Mouse (Mus musculus) thymus, adult 2 months (tissue): ENCODE data around the gene Prok1. TPM values are rescaled to one million over a fixed set of nuclear protein-coding genes. Genes with fewer than 3 reads are reported as not detected.

Source experiments
- DNase-seq: peaks from one replicate; pipeline ENCODE4 v3.0.0; 2021
- H3K27ac ChIP-seq: fragments of 200-500 bp; 2 replicates; pipeline ENCODE4 v1.5.1; 2012; ENCODE audit warnings: low read length, control low read depth; ENCODE audit not compliant: control insufficient read depth, insufficient read depth
- H3K27me3 ChIP-seq: fragments of 200-500 bp; 2 replicates; pipeline ENCODE4 v1.6.1; 2012; ENCODE audit warnings: mild to moderate bottlenecking, low read length, moderate library complexity, mixed read lengths; ENCODE audit not compliant: control insufficient read depth, insufficient read depth
- H3K36me3 ChIP-seq: fragments of 200-500 bp; 2 replicates; pipeline ENCODE4 v1.6.1; 2012; ENCODE audit warnings: mild to moderate bottlenecking, low read length, moderate library complexity; ENCODE audit not compliant: control insufficient read depth, insufficient read depth
- H3K4me1 ChIP-seq: fragments of 200-500 bp; replicated peaks from 2 replicates; pipeline ENCODE4 v1.6.1; 2012; ENCODE audit warnings: low read length; ENCODE audit not compliant: control insufficient read depth, insufficient read depth
- H3K4me3 ChIP-seq: fragments of 200-500 bp; 2 replicates; pipeline ENCODE4 v1.5.1; 2012; ENCODE audit warnings: mild to moderate bottlenecking, low read length, control low read depth, moderate library complexity; ENCODE audit not compliant: control insufficient read depth, insufficient read depth
- CTCF ChIP-seq: fragments of 200-500 bp; IDR thresholded peaks from 2 replicates; pipeline ENCODE4 v1.5.1; 2012; ENCODE audit warnings: mild to moderate bottlenecking, control low read depth, low read length, moderate library complexity, borderline replicate concordance; ENCODE audit not compliant: control insufficient read depth, poor library complexity, insufficient read depth; ENCODE audit errors: extremely low read depth
- POLR2A ChIP-seq: fragments of 200-500 bp; IDR thresholded peaks from 2 replicates; pipeline ENCODE4 v1.6.1; 2012; ENCODE audit warnings: mild to moderate bottlenecking, low read length, control low read depth, moderate library complexity; ENCODE audit not compliant: control insufficient read depth, poor library complexity, insufficient read depth; ENCODE audit errors: extremely low read depth
- WGBS: fragments of 180-500 bp; shearing (Covaris S2); methylation state at CpG from one replicate; pipeline ENCODE4 v1.1.7; 2018; 5-methylcytosine and 5-hydroxymethylcytosine counted together
- polyA plus RNA-seq: library from polyadenylated mRNA; depleted of rRNA; stranded (reverse); fragments of >200 nt; gene quantifications from 2 replicates; pipeline ENCODE4 v1.2.3, GENCODE M21; 2012

Prok1 gene
- polyA plus RNA-seq, 1 experiment: 0.70 TPM

DNA sequence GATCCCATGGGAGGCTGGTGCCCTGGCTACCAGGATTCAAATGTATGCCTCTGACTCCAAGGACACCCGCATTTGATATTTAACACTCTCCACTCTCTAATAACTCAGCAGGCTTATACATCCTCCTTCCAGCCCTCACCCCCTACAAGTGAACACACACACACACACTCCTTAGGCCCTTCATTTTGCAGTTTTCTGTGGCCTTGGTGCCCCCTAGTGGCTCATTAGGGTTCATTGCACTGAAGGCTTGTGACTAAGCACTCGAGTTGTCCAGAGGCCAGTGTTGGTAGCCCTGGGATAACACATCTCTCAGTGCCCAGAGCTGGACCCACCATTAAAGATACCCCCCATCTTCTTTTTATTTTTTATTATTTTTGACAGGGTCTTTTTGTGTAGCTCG is 34.3 kb upstream of the Prok1 start:
- Histone ChIP-seq H3K27me3 (no peaks in the 10 kb centered on the region), H3K36me3 (no peaks in the 10 kb centered on the region), H3K27ac (no peak overlapping the region), H3K4me3 (no peak overlapping the region), H3K4me1 (peaks cover 2% of the 10 kb centered on the region; the same call in 1 of the 2 replicates)
- no peak for TF ChIP-seq POLR2A
- TF ChIP-seq CTCF: peak; percentile 32; the same call in 1 of the 2 replicates
- 12% methylated on average over 3 of the region's 3 CpGs for WGBS
- DNase-seq: peak; percentile 55

DNA sequence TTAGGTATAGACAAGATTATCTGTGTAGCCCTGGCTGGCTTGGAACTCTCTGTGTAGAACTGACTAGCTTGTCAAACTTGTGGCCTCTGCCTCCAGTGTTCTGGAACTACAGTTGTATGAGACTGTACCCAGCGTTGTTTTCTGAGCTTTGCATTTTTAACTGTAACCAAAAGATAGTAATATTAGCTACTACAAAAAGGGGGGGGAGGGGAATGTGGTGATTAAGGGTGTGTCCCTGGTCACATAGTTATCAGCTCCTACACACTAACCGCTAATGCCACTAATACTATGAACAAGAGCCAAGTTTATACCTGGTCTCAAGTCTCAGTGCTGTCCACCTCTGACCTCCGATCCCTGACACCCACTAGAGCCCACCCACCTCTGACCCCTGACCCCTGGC is 32.9 kb upstream of the Prok1 start:
- no peaks in the 10 kb centered on the region for H3K27me3 ChIP-seq
- no peak overlapping the region for H3K27ac ChIP-seq
- no peak overlapping the region for H3K4me3 ChIP-seq
- no peak for DNase-seq
- H3K36me3 ChIP-seq: no peaks in the 10 kb centered on the region
- TF ChIP-seq CTCF: no peak
- no peak for TF ChIP-seq POLR2A
- H3K4me1 ChIP-seq: no peaks in the 10 kb centered on the region
- 95% methylated on average over 3 of the region's 3 CpGs for WGBS

DNA sequence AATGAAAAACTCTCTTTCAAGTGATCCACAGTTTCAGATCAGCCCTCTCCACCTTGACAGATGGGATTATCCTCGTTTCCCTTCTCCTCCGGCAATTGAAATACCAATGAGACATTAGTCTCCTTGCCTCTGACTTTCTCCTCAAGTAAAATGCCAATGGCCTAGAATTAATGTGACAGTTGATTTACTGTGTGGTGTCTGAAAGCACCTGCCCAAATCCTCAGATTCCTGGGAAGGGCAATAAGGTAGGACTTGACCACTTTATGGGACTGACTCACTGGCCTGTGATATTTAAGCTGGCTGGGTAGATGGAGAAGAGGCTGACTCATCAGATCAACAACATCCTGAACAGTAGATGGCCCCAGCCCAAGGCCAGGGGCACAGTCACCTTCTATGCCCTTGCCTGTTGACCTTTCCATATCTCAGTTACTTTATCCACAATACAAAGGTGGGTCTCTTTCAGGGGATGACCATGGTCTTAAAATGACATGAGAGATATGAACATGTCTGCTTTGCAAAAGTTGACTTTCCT is 27.4 kb upstream of the Prok1 start:
- Histone ChIP-seq H3K27me3 (no peaks in the 10 kb centered on the region), H3K4me3 (no peak overlapping the region), H3K27ac (no peak overlapping the region), H3K36me3 (no peaks in the 10 kb centered on the region), H3K4me1 (no peaks in the 10 kb centered on the region)
- 86% methylated on average over 2 of the region's 2 CpGs for whole genome bisulfite sequencing
- no peak for DNase-seq
- TF ChIP-seq CTCF: no peak
- TF ChIP-seq POLR2A: no peak

GRCm38 (mm10) chr3:107261851-107262165 is 22.3 kb upstream of the Prok1 start:
- peaks cover 9% of the 10 kb centered on the region for H3K4me1 ChIP-seq
- 76% methylated on average over 7 of the region's 7 CpGs for WGBS
- no peak overlapping the region for H3K4me3 ChIP-seq
- H3K27me3 ChIP-seq: no peaks in the 10 kb centered on the region
- no peak for DNase-seq
- no peak overlapping the region for H3K27ac ChIP-seq
- H3K36me3 ChIP-seq: no peaks in the 10 kb centered on the region
- TF ChIP-seq CTCF (no peak), POLR2A (no peak)

DNA sequence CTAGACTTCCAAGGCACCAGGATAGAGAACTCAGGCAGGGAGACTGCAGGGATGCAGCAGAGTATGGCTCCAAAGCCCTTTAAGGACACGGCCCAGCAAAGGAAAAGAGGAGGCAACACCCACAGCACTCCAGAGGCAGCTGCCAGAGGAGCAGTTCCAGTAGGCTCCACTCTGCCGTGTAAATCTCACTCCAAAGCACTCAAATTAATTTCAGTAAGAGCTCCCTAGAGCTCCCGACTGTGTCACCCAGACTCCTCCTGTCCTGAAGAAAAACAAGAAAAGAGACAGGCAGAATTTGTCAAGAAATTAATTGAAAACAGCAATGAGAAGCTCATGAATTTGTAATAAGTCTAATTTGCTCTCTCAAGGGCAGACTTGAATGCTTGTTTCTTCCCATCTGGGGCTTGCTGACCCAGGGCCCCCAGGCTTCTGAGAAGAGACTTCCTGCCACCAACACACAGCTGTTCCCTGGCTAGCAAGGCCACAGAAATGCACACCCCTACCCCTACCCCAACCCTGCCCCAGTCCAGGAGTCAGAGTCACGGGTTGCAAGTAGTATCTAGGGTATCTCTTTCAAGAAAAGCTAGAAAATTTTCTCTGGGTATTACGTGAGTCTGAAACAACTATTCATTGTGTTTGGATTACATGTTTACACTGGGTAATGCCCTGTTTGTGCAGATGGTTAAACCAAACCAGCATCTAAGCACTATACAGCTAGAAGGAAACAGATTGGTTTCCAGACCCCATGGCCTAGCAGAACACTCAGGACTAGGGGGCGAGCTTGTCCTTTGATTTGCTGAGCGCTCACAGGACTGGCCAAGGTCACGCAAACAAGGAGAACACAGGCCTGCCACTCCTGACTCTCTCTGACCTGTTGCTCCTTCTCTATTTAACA is 21.7 kb upstream of the Prok1 start:
- DNase-seq: peak; percentile 22
- no peak overlapping the region; the same call in 1 of the 2 replicates for H3K27ac ChIP-seq

GRCm38 (mm10) chr3:107257924-107258323 is 18.4 kb upstream of the Prok1 start:
- H3K4me3 ChIP-seq: no peak overlapping the region
- H3K27ac ChIP-seq: no peak overlapping the region
- 81% methylated on average over 5 of the region's 5 CpGs for WGBS
- no peak for DNase-seq
- peaks cover 9% of the 10 kb centered on the region for H3K4me1 ChIP-seq
- H3K27me3 ChIP-seq: no peaks in the 10 kb centered on the region
- H3K36me3 ChIP-seq: no peaks in the 10 kb centered on the region
- TF ChIP-seq POLR2A: no peak

More for the DNA sequence above, 21.7 kb upstream of the Prok1 start:
- 41% methylated on average over 8 of the region's 8 CpGs for WGBS
- Histone ChIP-seq H3K4me1 (peaks cover 9% of the 10 kb centered on the region), H3K27me3 (no peaks in the 10 kb centered on the region), H3K36me3 (no peaks in the 10 kb centered on the region), H3K4me3 (no peak overlapping the region)
- TF ChIP-seq CTCF (no peak), POLR2A (no peak)

DNA sequence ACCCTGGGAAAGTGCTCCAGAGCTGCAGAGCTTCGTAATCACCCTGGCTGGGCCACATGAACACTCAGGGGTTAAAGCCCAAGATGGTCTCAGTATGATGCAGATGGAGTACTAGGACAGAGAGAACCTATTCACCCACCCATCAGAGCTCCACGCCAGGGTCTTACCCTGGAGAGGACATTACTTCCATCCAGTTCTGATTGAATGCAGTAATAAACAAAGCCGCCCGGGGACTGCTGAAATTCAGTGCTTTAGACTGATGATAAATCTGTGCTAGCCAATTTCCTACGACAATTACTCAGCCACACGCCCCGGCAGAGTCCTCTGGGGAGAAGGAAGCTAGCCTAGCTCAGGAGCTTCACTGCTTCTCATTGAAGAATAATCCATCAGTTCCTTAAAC is 17.2 kb upstream of the Prok1 start:
- TF ChIP-seq CTCF: no peak
- H3K4me1 ChIP-seq: peaks cover 7% of the 10 kb centered on the region
- H3K36me3 ChIP-seq: no peaks in the 10 kb centered on the region
- H3K27ac ChIP-seq: no peak overlapping the region
- WGBS: 89% methylated on average over 7 of the region's 7 CpGs
- H3K4me3 ChIP-seq: no peak overlapping the region
- H3K27me3 ChIP-seq: no peaks in the 10 kb centered on the region
- no peak for DNase-seq
